Mouse (Mus musculus) liver, adult 2 months (tissue): ENCODE measurements around the gene Gm17571.

ENCODE experiments used
- CTCF ChIP-seq: fragments of 200-500 bp; IDR thresholded peaks from 2 replicates; pipeline ENCODE4 v1.5.1; 2011; ENCODE audit warnings: low read depth, low read length, control low read depth
- POLR2A ChIP-seq: fragments of 200-500 bp; IDR thresholded peaks from 2 replicates; pipeline ENCODE4 v1.6.1; 2011; ENCODE audit warnings: low read length, control low read depth; ENCODE audit not compliant: insufficient read depth; ENCODE audit errors: extremely low read depth

DNA sequence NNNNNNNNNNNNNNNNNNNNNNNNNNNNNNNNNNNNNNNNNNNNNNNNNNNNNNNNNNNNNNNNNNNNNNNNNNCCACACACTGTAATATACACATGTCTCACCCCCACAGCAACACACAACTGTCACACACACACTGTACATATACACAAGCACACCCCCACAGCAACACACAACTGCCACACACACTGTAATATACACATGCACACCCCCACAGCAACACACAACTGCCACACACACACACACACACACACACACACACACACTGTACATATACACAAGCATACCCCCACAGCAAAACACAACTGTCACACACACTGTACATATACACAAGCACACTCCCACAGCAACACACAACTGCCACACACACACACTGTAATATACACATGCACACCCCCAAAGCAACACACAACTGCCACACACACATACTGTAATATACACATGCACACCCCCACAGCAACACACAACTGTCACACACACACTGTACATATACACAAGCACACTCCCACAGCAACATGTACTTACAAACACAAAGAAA, 32.3 kb downstream of the Gm17571 start:
- no peak for TF ChIP-seq CTCF
- no peak for TF ChIP-seq POLR2A
